Mouse (Mus musculus) neural tube, embryonic 13.5 days (tissue): ENCODE results near the gene Dhrs3. TPM values are rescaled to one million over a fixed set of nuclear protein-coding genes. Genes with fewer than 3 reads are reported as not detected.

Experiments used
- ATAC-seq: fragments of 200-750 bp; cut with Nextera tagmentation; 2 replicates; pipeline ENCODE4 v1.8.0; 2017; ENCODE audit warnings: low read depth, mild to moderate bottlenecking, moderate TSS enrichment, moderate library complexity
- H3K27ac ChIP-seq: fragments of 300-500 bp; sonication (generic); replicated peaks from 2 replicates; pipeline ENCODE4 v1.5.1; 2015; ENCODE audit warnings: moderate library complexity, mild to moderate bottlenecking, inconsistent platforms
- H3K27me3 ChIP-seq: fragments of 300-500 bp; sonication (generic); 2 replicates; pipeline ENCODE4 v1.6.1; 2015; ENCODE audit warnings: mild to moderate bottlenecking, inconsistent platforms
- H3K36me3 ChIP-seq: fragments of 300-500 bp; sonication (generic); 2 replicates; pipeline ENCODE4 v1.6.1; 2015; ENCODE audit warnings: mild to moderate bottlenecking, inconsistent platforms
- H3K4me1 ChIP-seq: fragments of 300-500 bp; sonication (generic); replicated peaks from 2 replicates; pipeline ENCODE4 v1.6.1; 2015; ENCODE audit warnings: inconsistent platforms
- H3K4me2 ChIP-seq: fragments of 300-500 bp; sonication (generic); 2 replicates; pipeline ENCODE4 v1.6.1; 2015; ENCODE audit warnings: inconsistent platforms, mild to moderate bottlenecking, moderate library complexity
- H3K4me3 ChIP-seq: fragments of 300-500 bp; sonication (generic); 2 replicates; pipeline ENCODE4 v1.5.1; 2015; ENCODE audit warnings: mild to moderate bottlenecking, inconsistent platforms
- H3K9ac ChIP-seq: fragments of 300-500 bp; sonication (generic); 2 replicates; pipeline ENCODE4 v1.6.1; 2015; ENCODE audit warnings: moderate library complexity, mild to moderate bottlenecking, inconsistent platforms
- H3K9me3 ChIP-seq: fragments of 300-500 bp; sonication (generic); 2 replicates; pipeline ENCODE4 v1.6.1; 2016; ENCODE audit warnings: inconsistent platforms
- WGBS: fragments of 180-500 bp; shearing (Covaris S2); methylation state at CpG from one replicate; pipeline ENCODE4 v1.1.7; 2015; 5-methylcytosine and 5-hydroxymethylcytosine counted together
- polyA plus RNA-seq: library from polyadenylated mRNA; unstranded; fragments of >200 nt; fragmentation: Nextera tagmentation; extraction: Ambion mirVana; gene quantifications from 2 replicates; pipeline ENCODE4 v1.2.1, GENCODE M21; 2015

Gene Dhrs3
- polyA plus RNA-seq, 1 experiment from 2014 or later: 45.8 TPM

- 78% methylated on average over 9 of the region's 9 CpGs for WGBS
- Histone ChIP-seq H3K27me3 (peaks cover 8% of the 10 kb centered on the region; the same call in 1 of the 2 replicates), H3K4me3 (no peak overlapping the region), H3K27ac (no peak overlapping the region), H3K4me1 (peaks cover 37% of the 10 kb centered on the region), H3K9me3 (no peaks in the 10 kb centered on the region), H3K4me2 (no peak overlapping the region), H3K36me3 (no peaks in the 10 kb centered on the region), H3K9ac (no peak overlapping the region)
- ATAC-seq: no peak
Measured at GRCm38 (mm10) chr4:144889505-144890301, 2.9 kb upstream of the Dhrs3 start.

- WGBS: 5% methylated on average over 7 of the region's 7 CpGs
- peak; percentile 21 for ATAC-seq
- Histone ChIP-seq H3K4me2 (no peak overlapping the region), H3K9me3 (no peaks in the 10 kb centered on the region), H3K4me1 (peaks cover 45% of the 10 kb centered on the region), H3K27ac (no peak overlapping the region), H3K27me3 (peaks cover 13% of the 10 kb centered on the region; the same call in 1 of the 2 replicates), H3K4me3 (no peak overlapping the region), H3K9ac (no peak overlapping the region), H3K36me3 (no peaks in the 10 kb centered on the region)
Measured at GRCm38 (mm10) chr4:144890690-144891120, 1.9 kb upstream of the Dhrs3 start.

GRCm38 (mm10) chr4:144891121-144891711, 1.4 kb upstream of the Dhrs3 start:
- Histone ChIP-seq H3K9me3 (no peaks in the 10 kb centered on the region), H3K4me1 (peaks cover 50% of the 10 kb centered on the region), H3K4me3 (no peak overlapping the region), H3K9ac (no peak overlapping the region), H3K36me3 (no peaks in the 10 kb centered on the region), H3K27me3 (peaks cover 13% of the 10 kb centered on the region; the same call in 1 of the 2 replicates), H3K4me2 (peak overlapping the region; percentile 85), H3K27ac (peak overlapping the region; percentile 61; the same call in 1 of the 2 replicates)
- ATAC-seq: 0 out of 2 replicates have a peak, but pooled peaks have one; percentile 10
- 37% methylated on average over 10 of the region's 10 CpGs for WGBS

- no peaks in the 10 kb centered on the region for H3K36me3 ChIP-seq
- no peaks in the 10 kb centered on the region for H3K9me3 ChIP-seq
- no peak for ATAC-seq
- H3K4me2 ChIP-seq: peak overlapping the region; percentile 85
- peak overlapping the region; percentile 49 for H3K4me3 ChIP-seq
- WGBS: 7% methylated on average over 5 of the region's 5 CpGs
- peaks cover 53% of the 10 kb centered on the region for H3K4me1 ChIP-seq
- peak overlapping the region; percentile 69; the same call in 1 of the 2 replicates for H3K9ac ChIP-seq
- peak overlapping the region; percentile 61 for H3K27ac ChIP-seq
- peaks cover 13% of the 10 kb centered on the region; the same call in 1 of the 2 replicates for H3K27me3 ChIP-seq
Measured at GRCm38 (mm10) chr4:144891743-144892132, 889 bp upstream of the Dhrs3 start.

- Histone ChIP-seq H3K4me1 (peaks cover 57% of the 10 kb centered on the region), H3K9me3 (no peaks in the 10 kb centered on the region), H3K36me3 (no peaks in the 10 kb centered on the region), H3K27me3 (peaks cover 13% of the 10 kb centered on the region; the same call in 1 of the 2 replicates), H3K27ac (peak overlapping the region; percentile 61), H3K4me2 (peak overlapping the region; percentile 85), H3K4me3 (peak overlapping the region; percentile 49), H3K9ac (peak overlapping the region; percentile 69)
- no peak for ATAC-seq
- WGBS: 0% methylated on average over 9 of the region's 12 CpGs
Measured at GRCm38 (mm10) chr4:144892937-144893272, 278 bp downstream of the Dhrs3 start.

GRCm38 (mm10) chr4:144893561-144894486, 1.2 kb downstream of the Dhrs3 start:
- ATAC-seq: peak; percentile 5; the same call in 1 of the 2 replicates
- Histone ChIP-seq H3K4me2 (peak overlapping the region; percentile 85), H3K4me3 (peak overlapping the region; percentile 49), H3K36me3 (0 out of 2 replicates have a peak, but pooled peaks cover 4% of the 10 kb centered on the region), H3K27me3 (peaks cover 13% of the 10 kb centered on the region; the same call in 1 of the 2 replicates), H3K27ac (peak overlapping the region; percentile 46), H3K4me1 (peaks cover 52% of the 10 kb centered on the region), H3K9ac (peak overlapping the region; percentile 69), H3K9me3 (no peaks in the 10 kb centered on the region)
- under 1% methylated on average over 44 of the region's 44 CpGs for WGBS

GRCm38 (mm10) chr4:144894487-144895210, 2.0 kb downstream of the Dhrs3 start:
- 1% methylated on average over 11 of the region's 11 CpGs for WGBS
- peak overlapping the region; percentile 67 for H3K27ac ChIP-seq

GRCm38 (mm10) chr4:144895211-144895590, 2.6 kb downstream of the Dhrs3 start:
- H3K9me3 ChIP-seq: no peaks in the 10 kb centered on the region
- peak overlapping the region; percentile 69 for H3K9ac ChIP-seq
- no peak for ATAC-seq
- 0 out of 2 replicates have a peak, but pooled peaks cover 9% of the 10 kb centered on the region for H3K36me3 ChIP-seq
- 22% methylated on average over 2 of the region's 2 CpGs for WGBS
- peak overlapping the region; percentile 67 for H3K27ac ChIP-seq
- peaks cover 51% of the 10 kb centered on the region for H3K4me1 ChIP-seq
- peaks cover 13% of the 10 kb centered on the region; the same call in 1 of the 2 replicates for H3K27me3 ChIP-seq
- H3K4me2 ChIP-seq: peak overlapping the region; percentile 85
- peak overlapping the region; percentile 49 for H3K4me3 ChIP-seq

More at GRCm38 (mm10) chr4:144894487-144895210, 2.0 kb downstream of the Dhrs3 start:
- Histone ChIP-seq H3K4me3 (peak overlapping the region; percentile 49), H3K4me2 (peak overlapping the region; percentile 85), H3K27me3 (peaks cover 13% of the 10 kb centered on the region; the same call in 1 of the 2 replicates), H3K36me3 (0 out of 2 replicates have a peak, but pooled peaks cover 9% of the 10 kb centered on the region), H3K9ac (peak overlapping the region; percentile 69), H3K4me1 (peaks cover 51% of the 10 kb centered on the region), H3K9me3 (no peaks in the 10 kb centered on the region)
- no peak for ATAC-seq

GRCm38 (mm10) chr4:144896321-144896720, 3.7 kb downstream of the Dhrs3 start:
- no peaks in the 10 kb centered on the region for H3K9me3 ChIP-seq
- H3K27ac ChIP-seq: no peak overlapping the region
- 59% methylated on average over 3 of the region's 3 CpGs for WGBS

GRCm38 (mm10) chr4:144898036-144898649, 5.5 kb downstream of the Dhrs3 start:
- 69% methylated on average over 6 of the region's 6 CpGs for WGBS

More at GRCm38 (mm10) chr4:144896321-144896720, 3.7 kb downstream of the Dhrs3 start:
- 0 out of 2 replicates have a peak overlapping the region, but pooled peaks have one; percentile 11 for H3K4me3 ChIP-seq
- peak overlapping the region; percentile 41; the same call in 1 of the 2 replicates for H3K9ac ChIP-seq
- H3K4me1 ChIP-seq: peaks cover 49% of the 10 kb centered on the region
- H3K36me3 ChIP-seq: 0 out of 2 replicates have a peak, but pooled peaks cover 9% of the 10 kb centered on the region
- H3K27me3 ChIP-seq: peaks cover 9% of the 10 kb centered on the region; the same call in 1 of the 2 replicates
- peak overlapping the region; percentile 85 for H3K4me2 ChIP-seq
- ATAC-seq: no peak

More at GRCm38 (mm10) chr4:144898036-144898649, 5.5 kb downstream of the Dhrs3 start:
- no peak overlapping the region for H3K9ac ChIP-seq
- H3K4me2 ChIP-seq: no peak overlapping the region
- no peak overlapping the region for H3K27ac ChIP-seq
- H3K36me3 ChIP-seq: 0 out of 2 replicates have a peak, but pooled peaks cover 9% of the 10 kb centered on the region
- ATAC-seq: no peak
- no peak overlapping the region for H3K4me3 ChIP-seq
- no peaks in the 10 kb centered on the region for H3K9me3 ChIP-seq
- peaks cover 36% of the 10 kb centered on the region for H3K4me1 ChIP-seq
- peaks cover 6% of the 10 kb centered on the region; the same call in 1 of the 2 replicates for H3K27me3 ChIP-seq
